Mouse (Mus musculus) left cerebral cortex, postnatal 25 days (tissue): ENCODE results near the gene Htra3. TPM values are rescaled to one million over a fixed set of nuclear protein-coding genes. Genes with fewer than 3 reads are reported as not detected.

Experiments used
- DNase-seq, 2 experiments: peaks; one replicate each; pipeline ENCODE4 v3.0.0; 2022; ENCODE audit warnings: low spot score in 2 of 2, mixed read lengths in 1 of 2
- intact Hi-C: fragments of 180-260 bp; cut with DNase I; formaldehyde crosslinking; loops from one replicate; pipeline ENCODE4 v1.15.1; 2025
- total RNA-seq, 2 experiments: library from RNA; stranded (reverse); gene quantifications; 2 replicates each; pipeline ENCODE4 v1.2.3; 2021

Htra3 gene
- total RNA-seq, 2 experiments from 2014 or later, result 6.4 to 7.4 TPM

- intact Hi-C loops, result no loop called here
- peak; percentile 20 to 43 for DNase-seq
Measured at GRCm38 (mm10) chr5:35628685-35629084, 50.9 kb downstream of the Htra3 start.

- intact Hi-C loops, result no loop called here
- no peak for DNase-seq
Measured at GRCm38 (mm10) chr5:35627307-35627840, 52.2 kb downstream of the Htra3 start.

- no peak for DNase-seq
- intact Hi-C loops, result no loop called here
Measured at GRCm38 (mm10) chr5:35626408-35626807, 53.2 kb downstream of the Htra3 start.

GRCm38 (mm10) chr5:35624751-35625239 is 54.8 kb downstream of the Htra3 start:
- intact Hi-C loops, result no loop called here
- no peak for DNase-seq

GRCm38 (mm10) chr5:35623831-35624230 is 55.8 kb downstream of the Htra3 start:
- intact Hi-C loops, result no loop called here
- DNase-seq, result no peak

GRCm38 (mm10) chr5:35621114-35621513 is 58.5 kb downstream of the Htra3 start:
- DNase-seq, result no peak
- intact Hi-C loops, result no loop called here

GRCm38 (mm10) chr5:35616943-35617342 is 62.6 kb downstream of the Htra3 start:
- no peak for DNase-seq
- intact Hi-C loops, result no loop called here

- no peak for DNase-seq
- intact Hi-C loops, result no loop called here
Measured at GRCm38 (mm10) chr5:35612722-35613121, 66.9 kb downstream of the Htra3 start.

GRCm38 (mm10) chr5:35611900-35612299 is 67.7 kb downstream of the Htra3 start:
- no peak for DNase-seq
- intact Hi-C loops, result no loop called here

- intact Hi-C loops, result no loop called here
- no peak for DNase-seq
Measured at GRCm38 (mm10) chr5:35611170-35611569, 68.4 kb downstream of the Htra3 start.

- intact Hi-C loops, result no loop called here
- no peak for DNase-seq
Measured at GRCm38 (mm10) chr5:35610381-35610780, 69.2 kb downstream of the Htra3 start.

- intact Hi-C loops, result no loop called here
- DNase-seq, result no peak
Measured at GRCm38 (mm10) chr5:35609971-35610370, 69.6 kb downstream of the Htra3 start.

- intact Hi-C loops, result no loop called here
- DNase-seq, result no peak
Measured at GRCm38 (mm10) chr5:35609381-35609780, 70.2 kb downstream of the Htra3 start.

- intact Hi-C loops, result no loop called here
- no peak for DNase-seq
Measured at GRCm38 (mm10) chr5:35608559-35608958, 71.0 kb downstream of the Htra3 start.

- intact Hi-C loops, result no loop called here
- DNase-seq, result peak in 1 of 2 experiments; percentile 15
Measured at GRCm38 (mm10) chr5:35607784-35608183, 71.8 kb downstream of the Htra3 start.

GRCm38 (mm10) chr5:35606800-35607199 is 72.8 kb downstream of the Htra3 start:
- intact Hi-C loops, result no loop called here
- DNase-seq, result no peak

- DNase-seq, result no peak
- intact Hi-C loops, result no loop called here
Measured at GRCm38 (mm10) chr5:35605355-35605754, 74.2 kb downstream of the Htra3 start.

Other genes with a start within 250 kb of the Htra3 start
- gene Cpz, start 154.1 kb downstream of the Htra3 start, total RNA-seq, result under 1 TPM; 0.16 to 0.39 TPM
- gene Trmt44, start 104.7 kb downstream of the Htra3 start, total RNA-seq, result 1 to 10 TPM; 7.6 to 8.7 TPM
- 10 to 100 TPM; 26.6 to 29.5 TPM for gene Acox3, start 96.7 kb downstream of the Htra3 start, total RNA-seq
- gene Sh3tc1, start 60.2 kb upstream of the Htra3 start, total RNA-seq, result 1 to 10 TPM; 2.7 to 3.0 TPM
- 100 to 1,000 TPM; 175 to 209 TPM for gene Ablim2, start 78.1 kb upstream of the Htra3 start, total RNA-seq
- gene Afap1, start 213.5 kb upstream of the Htra3 start, total RNA-seq, result 10 to 100 TPM; 30.3 to 31.1 TPM